ENCODE assay signal across 8 mouse cellular contexts in genomic region chr10:31608441-31609065, GRCm38 (mm10). TPM values are rescaled to one million over a fixed set of nuclear protein-coding genes. Genes with fewer than 3 reads are reported as not detected.
DNase-seq lines count a peak whose midpoint lies in the region; ATAC-seq lines count a peak whose summit lies in the region.

No protein-coding gene starts in this region.

- 1% methylated on average over 42 of the region's 60 CpGs for WGBS in heart, embryonic 11.5 days (ENCODE audit: insufficient replicate concordance)
- under 1% methylated on average over 38 of the region's 60 CpGs for WGBS in kidney, embryonic 14.5 days
- 1% methylated on average over 46 of the region's 60 CpGs for WGBS in stomach, embryonic 14.5 days

- peak overlapping the region; percentile 87 for H3K4me2 ChIP-seq in heart, embryonic 11.5 days
- H3K4me2 ChIP-seq in kidney, embryonic 14.5 days (replicated peaks; ENCODE audit: low read depth, low read length) = peak overlapping the region; percentile 87
- H3K4me2 ChIP-seq in stomach, embryonic 14.5 days (replicated peaks; ENCODE audit: low read depth, low read length) = peak overlapping the region; percentile 81

- H3K9ac ChIP-seq in heart, embryonic 11.5 days (ENCODE audit: low read depth, low read length) = peak overlapping the region; percentile 96
- peak overlapping the region; percentile 98 for H3K9ac ChIP-seq in kidney, embryonic 14.5 days (ENCODE audit: low read depth, low read length)
- peak overlapping the region; percentile 93 for H3K9ac ChIP-seq in stomach, embryonic 14.5 days (replicated peaks; ENCODE audit: low read depth, low read length)

- H3K9me3 ChIP-seq in heart, embryonic 11.5 days (replicated peaks; ENCODE audit: control insufficient read depth, low read length) = no peaks in the 10 kb centered on the region
- no peaks in the 10 kb centered on the region for H3K9me3 ChIP-seq in kidney, embryonic 14.5 days (ENCODE audit: control insufficient read depth, low read length)
- H3K9me3 ChIP-seq in stomach, embryonic 14.5 days (ENCODE audit: control insufficient read depth, low read depth, low read length) = no peaks in the 10 kb centered on the region

- H3K4me1 ChIP-seq in heart, embryonic 11.5 days (ENCODE audit: control insufficient read depth, insufficient read depth, low read length) = 0 out of 2 replicates have a peak, but pooled peaks cover 9% of the 10 kb centered on the region
- H3K4me1 ChIP-seq in kidney, embryonic 14.5 days (ENCODE audit: control insufficient read depth, insufficient read depth, low read length) = no peaks in the 10 kb centered on the region
- peaks cover 12% of the 10 kb centered on the region; the same call in 1 of the 2 replicates for H3K4me1 ChIP-seq in stomach, embryonic 14.5 days (ENCODE audit: control insufficient read depth, insufficient read depth, low read length)

- H3K36me3 ChIP-seq in heart, embryonic 11.5 days (ENCODE audit: control insufficient read depth, insufficient read depth, low read length) = no peaks in the 10 kb centered on the region
- no peaks in the 10 kb centered on the region for H3K36me3 ChIP-seq in kidney, embryonic 14.5 days (ENCODE audit: control insufficient read depth, insufficient read depth, low read length)
- no peaks in the 10 kb centered on the region for H3K36me3 ChIP-seq in stomach, embryonic 14.5 days (ENCODE audit: control insufficient read depth, insufficient read depth, low read length)

- peak overlapping the region; percentile 82 for H3K27ac ChIP-seq in heart, embryonic 11.5 days (ENCODE audit: low read depth, low read length)
- peak overlapping the region; percentile 86 for H3K27ac ChIP-seq in kidney, embryonic 14.5 days (ENCODE audit: low read depth, low read length)
- H3K27ac ChIP-seq in stomach, embryonic 14.5 days (ENCODE audit: low read length) = peak overlapping the region; percentile 86

- no peaks in the 10 kb centered on the region for H3K27me3 ChIP-seq in heart, embryonic 11.5 days (ENCODE audit: control insufficient read depth, insufficient read depth, low read length)
- H3K27me3 ChIP-seq in kidney, embryonic 14.5 days (ENCODE audit: control insufficient read depth, insufficient read depth, low read length) = no peaks in the 10 kb centered on the region
- H3K27me3 ChIP-seq in stomach, embryonic 14.5 days (ENCODE audit: control insufficient read depth, insufficient read depth, low read length) = no peaks in the 10 kb centered on the region

- peak; percentile 62 for ATAC-seq in heart, embryonic 11.5 days (replicated peaks; ENCODE audit: insufficient number of reproducible peaks, low FRiP score, low TSS enrichment)
- ATAC-seq in kidney, embryonic 14.5 days (ENCODE audit: low FRiP score, low TSS enrichment) = peak; percentile 50
- ATAC-seq in stomach, embryonic 14.5 days (ENCODE audit: insufficient number of reproducible peaks, insufficient read depth, low FRiP score, low read depth) = peak; percentile 48

- H3K4me3 ChIP-seq in heart, embryonic 11.5 days (ENCODE audit: low read depth, low read length) = peak overlapping the region; percentile 86
- H3K4me3 ChIP-seq in kidney, embryonic 14.5 days (ENCODE audit: low read length) = peak overlapping the region; percentile 85
- peak overlapping the region; percentile 80 for H3K4me3 ChIP-seq in stomach, embryonic 14.5 days (ENCODE audit: low read depth, low read length)

- peak; percentile 14 for DNase-seq in ES-CJ7 (ENCODE audit: low read depth, low spot score)
- peak; percentile 47 for DNase-seq in ZHBTc4 (ENCODE audit: low read depth, low spot score)
- DNase-seq in embryo, embryonic 10.5 days (ENCODE audit: low spot score) = peak; percentile 40
- DNase-seq in lung, postnatal 14 days = peak; percentile 41
- DNase-seq in layer of hippocampus, postnatal 14 days (ENCODE audit: low spot score in 2 of 2) = no peak

RNA-seq across cellular contexts. Expression of gene Rnf217, which starts 0.4 kb away (rescaled TPM):
- polyA plus RNA-seq in heart, embryonic 11.5 days (2014; fragmentation: Nextera tagmentation; extraction: Ambion mirVana) = 1.3 and 1.6 TPM in 2 replicates
- polyA plus RNA-seq in kidney, embryonic 14.5 days (2014; fragmentation: Nextera tagmentation; extraction: Ambion mirVana) = 2.5 and 2.6 TPM in 2 replicates
- 3.5 and 3.9 TPM in 2 replicates for polyA plus RNA-seq in stomach, embryonic 14.5 days (2014; fragmentation: Nextera tagmentation; extraction: Ambion mirVana)
- total RNA-seq in layer of hippocampus, postnatal 14 days (2021) = 1 to 10 TPM; 5.6 to 7.2 TPM

Comparison
In these comparisons a context has a peak if more than half of its experiments do, and no peak if none do; other contexts are left out.
1. DNase-seq: peak in ES-CJ7 (single experiment), ZHBTc4 (single experiment), embryo, embryonic 10.5 days (single experiment) and lung, postnatal 14 days (single experiment); none in layer of hippocampus, postnatal 14 days (0 of 2).
2. Peak in every context shown above with its lines, with median percentiles within 50 percentile points of each other: ATAC-seq, H3K27ac ChIP-seq, H3K4me2 ChIP-seq, H3K4me3 ChIP-seq and H3K9ac ChIP-seq.